Mouse (Mus musculus) forebrain, embryonic 11.5 days (tissue): ENCODE measurements around the gene Filip1. TPM values are rescaled to one million over a fixed set of nuclear protein-coding genes. Genes with fewer than 3 reads are reported as not detected.

ENCODE experiments used
- ATAC-seq: fragments of 200-750 bp; cut with Nextera tagmentation; replicated peaks from 2 replicates; pipeline ENCODE4 v1.8.0; 2017; ENCODE audit warnings: moderate TSS enrichment; ENCODE audit not compliant: low FRiP score
- DNase-seq: peaks from one replicate; pipeline ENCODE4 v3.0.0-alpha.2; 2017; ENCODE audit warnings: low spot score
- H3K27ac ChIP-seq: fragments of 300-500 bp; sonication (generic); 2 replicates; pipeline ENCODE4 v1.5.1; 2014; ENCODE audit warnings: low read depth, low read length
- H3K27me3 ChIP-seq: fragments of 300-500 bp; sonication (generic); 2 replicates; pipeline ENCODE4 v1.6.1; 2014; ENCODE audit warnings: mild to moderate bottlenecking, low read length, mixed read lengths; ENCODE audit not compliant: control insufficient read depth, insufficient read depth
- H3K36me3 ChIP-seq: fragments of 300-500 bp; sonication (generic); 2 replicates; pipeline ENCODE4 v1.6.1; 2014; ENCODE audit warnings: mild to moderate bottlenecking, low read length, moderate library complexity, mixed read lengths; ENCODE audit not compliant: control insufficient read depth, insufficient read depth
- H3K4me1 ChIP-seq: fragments of 300-500 bp; sonication (generic); replicated peaks from 2 replicates; pipeline ENCODE4 v1.6.1; 2014; ENCODE audit warnings: low read length, mixed read lengths; ENCODE audit not compliant: control insufficient read depth, insufficient read depth
- H3K4me2 ChIP-seq: fragments of 300-500 bp; sonication (generic); 2 replicates; pipeline ENCODE4 v1.6.1; 2014; ENCODE audit warnings: low read depth, mild to moderate bottlenecking, low read length, moderate library complexity, mixed read lengths; ENCODE audit not compliant: severe bottlenecking
- H3K4me3 ChIP-seq: fragments of 300-500 bp; sonication (generic); 2 replicates; pipeline ENCODE4 v1.5.1; 2014; ENCODE audit warnings: low read depth, low read length
- H3K9ac ChIP-seq: fragments of 300-500 bp; sonication (generic); 2 replicates; pipeline ENCODE4 v1.6.1; 2014; ENCODE audit warnings: low read length
- H3K9me3 ChIP-seq: fragments of 300-500 bp; sonication (generic); 2 replicates; pipeline ENCODE4 v1.6.1; 2016; ENCODE audit warnings: low read length, mixed read lengths; ENCODE audit not compliant: control insufficient read depth
- WGBS: fragments of 180-500 bp; shearing (Covaris S2); extraction: QIAGEN DNeasy Blood & Tissue Kit; methylation state at CpG from one replicate; pipeline ENCODE4 v1.1.7; 2014; 5-methylcytosine and 5-hydroxymethylcytosine counted together
- polyA plus RNA-seq: library from polyadenylated mRNA; unstranded; fragments of >200 nt; fragmentation: Nextera tagmentation; extraction: Ambion mirVana; gene quantifications from 2 replicates; pipeline ENCODE4 v1.2.1, GENCODE M21; 2014

Filip1 gene
- polyA plus RNA-seq, 1 experiment from 2014 or later = 13.6 TPM

- Histone ChIP-seq H3K9me3 (no peaks in the 10 kb centered on the region), H3K9ac (no peak overlapping the region), H3K27ac (no peak overlapping the region), H3K4me2 (no peak overlapping the region), H3K27me3 (no peaks in the 10 kb centered on the region), H3K4me3 (no peak overlapping the region), H3K36me3 (no peaks in the 10 kb centered on the region), H3K4me1 (no peaks in the 10 kb centered on the region)
- 82% methylated on average over 4 of the region's 4 CpGs for WGBS
- no peak for DNase-seq
- no peak for ATAC-seq
Observed at GRCm38 (mm10) chr9:79993066-79993465, 19.6 kb downstream of the Filip1 start.

- Histone ChIP-seq H3K27ac (no peak overlapping the region), H3K4me2 (no peak overlapping the region), H3K9me3 (no peaks in the 10 kb centered on the region), H3K36me3 (no peaks in the 10 kb centered on the region), H3K4me3 (no peak overlapping the region), H3K9ac (no peak overlapping the region), H3K27me3 (no peaks in the 10 kb centered on the region), H3K4me1 (no peaks in the 10 kb centered on the region)
- ATAC-seq = no peak
- DNase-seq = no peak
- WGBS = 73% methylated on average over 16 of the region's 16 CpGs
Observed at GRCm38 (mm10) chr9:79990456-79991017, 22.1 kb downstream of the Filip1 start.

GRCm38 (mm10) chr9:79989703-79990102 lies 22.9 kb downstream of the Filip1 start:
- H3K9me3 ChIP-seq = no peaks in the 10 kb centered on the region
- H3K4me2 ChIP-seq = no peak overlapping the region
- no peaks in the 10 kb centered on the region for H3K36me3 ChIP-seq
- H3K9ac ChIP-seq = no peak overlapping the region
- no peaks in the 10 kb centered on the region for H3K4me1 ChIP-seq
- no peak overlapping the region for H3K4me3 ChIP-seq
- 87% methylated on average over 1 of the region's 1 CpGs for WGBS
- no peak overlapping the region for H3K27ac ChIP-seq
- no peak for ATAC-seq
- DNase-seq = no peak
- no peaks in the 10 kb centered on the region for H3K27me3 ChIP-seq

- no peak overlapping the region for H3K27ac ChIP-seq
- WGBS = 88% methylated on average over 1 of the region's 1 CpGs
- no peak for DNase-seq
- no peak overlapping the region for H3K4me3 ChIP-seq
- no peaks in the 10 kb centered on the region for H3K9me3 ChIP-seq
- H3K4me1 ChIP-seq = no peaks in the 10 kb centered on the region
- H3K27me3 ChIP-seq = no peaks in the 10 kb centered on the region
- H3K4me2 ChIP-seq = no peak overlapping the region
- ATAC-seq = no peak
- H3K9ac ChIP-seq = no peak overlapping the region
- H3K36me3 ChIP-seq = no peaks in the 10 kb centered on the region
Observed at GRCm38 (mm10) chr9:79989061-79989460, 23.6 kb downstream of the Filip1 start.

- no peaks in the 10 kb centered on the region for H3K27me3 ChIP-seq
- H3K36me3 ChIP-seq = no peaks in the 10 kb centered on the region
- H3K4me3 ChIP-seq = no peak overlapping the region
- no peaks in the 10 kb centered on the region for H3K4me1 ChIP-seq
- 93% methylated on average over 10 of the region's 10 CpGs for WGBS
- no peak overlapping the region for H3K4me2 ChIP-seq
- DNase-seq (no peak), ATAC-seq (no peak)
- H3K9me3 ChIP-seq = no peaks in the 10 kb centered on the region
- H3K27ac ChIP-seq = no peak overlapping the region
- no peak overlapping the region for H3K9ac ChIP-seq
Observed at GRCm38 (mm10) chr9:79983244-79983643, 29.4 kb downstream of the Filip1 start.

- no peak overlapping the region for H3K4me2 ChIP-seq
- DNase-seq (no peak), ATAC-seq (no peak)
- no peaks in the 10 kb centered on the region; the same call in 1 of the 2 replicates for H3K4me1 ChIP-seq
- no peaks in the 10 kb centered on the region for H3K9me3 ChIP-seq
- 84% methylated on average over 2 of the region's 2 CpGs for WGBS
- H3K36me3 ChIP-seq = no peaks in the 10 kb centered on the region
- no peak overlapping the region for H3K27ac ChIP-seq
- no peak overlapping the region for H3K4me3 ChIP-seq
- H3K9ac ChIP-seq = no peak overlapping the region
- H3K27me3 ChIP-seq = no peaks in the 10 kb centered on the region
Observed at GRCm38 (mm10) chr9:79979274-79979673, 33.4 kb downstream of the Filip1 start.

- no peaks in the 10 kb centered on the region for H3K9me3 ChIP-seq
- no peak overlapping the region for H3K27ac ChIP-seq
- no peak overlapping the region for H3K4me2 ChIP-seq
Observed at GRCm38 (mm10) chr9:79978228-79979024, 34.2 kb downstream of the Filip1 start.

GRCm38 (mm10) chr9:79977549-79977971 lies 35.1 kb downstream of the Filip1 start:
- Histone ChIP-seq H3K36me3 (no peaks in the 10 kb centered on the region), H3K27ac (no peak overlapping the region), H3K9ac (peak overlapping the region; percentile 3; the same call in 1 of the 2 replicates), H3K4me1 (no peaks in the 10 kb centered on the region; the same call in 1 of the 2 replicates), H3K4me3 (peak overlapping the region; percentile 6), H3K27me3 (no peaks in the 10 kb centered on the region), H3K4me2 (peak overlapping the region; percentile 38), H3K9me3 (no peaks in the 10 kb centered on the region)
- WGBS = 12% methylated on average over 13 of the region's 13 CpGs
- peak; percentile 57 for DNase-seq
- ATAC-seq = peak; percentile 54; the same call in 1 of the 2 replicates

More at GRCm38 (mm10) chr9:79978228-79979024, 34.2 kb downstream of the Filip1 start:
- DNase-seq = no peak
- Histone ChIP-seq H3K4me1 (no peaks in the 10 kb centered on the region; the same call in 1 of the 2 replicates), H3K4me3 (no peak overlapping the region), H3K9ac (no peak overlapping the region), H3K36me3 (no peaks in the 10 kb centered on the region), H3K27me3 (no peaks in the 10 kb centered on the region)
- WGBS = 91% methylated on average over 12 of the region's 12 CpGs
- no peak for ATAC-seq
